Mouse (Mus musculus): ENCODE measurements around the gene Troap. TPM values are rescaled to one million over a fixed set of nuclear protein-coding genes. Genes with fewer than 3 reads are reported as not detected.

The Troap gene
- polyA plus RNA-seq, 1 experiment from 2014 or later = 0.99 TPM

DNA sequence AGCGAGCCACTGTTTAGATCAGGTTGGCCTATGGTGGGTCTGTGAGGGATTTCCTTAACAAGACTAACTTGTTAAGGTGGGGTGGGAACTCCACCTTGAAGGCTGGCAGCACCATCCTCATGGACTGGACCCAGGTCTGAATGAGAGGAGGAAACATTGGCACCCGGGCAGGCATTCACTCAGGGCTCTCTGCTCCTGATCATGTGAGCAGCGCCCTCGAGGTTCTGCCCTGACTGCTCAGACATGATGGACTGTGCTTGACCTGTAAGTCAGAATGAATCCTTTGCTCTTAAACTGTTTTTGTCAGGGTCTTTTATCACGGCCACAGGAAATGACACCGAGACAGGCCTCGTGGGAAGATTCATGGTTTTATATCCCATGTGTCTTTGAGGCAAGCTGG lies 30.9 kb downstream of the Troap start:
- Histone ChIP-seq H3K9me3 (ENCODE audit: low read length) (no peaks in the 10 kb centered on the region), H3K9ac (replicated peaks; ENCODE audit: low read depth) (no peak overlapping the region), H3K27ac (ENCODE audit: low read length) (no peak overlapping the region), H3K36me3 (ENCODE audit: insufficient read depth, low read length) (no peaks in the 10 kb centered on the region), H3K27me3 (replicated peaks; ENCODE audit: insufficient read depth, low read length) (no peaks in the 10 kb centered on the region), H3K4me2 (replicated peaks; ENCODE audit: low read depth, low read length) (no peak overlapping the region), H3K4me3 (ENCODE audit: low read depth, low read length) (no peak overlapping the region), H3K4me1 (ENCODE audit: insufficient read depth, low read depth, low read length) (no peaks in the 10 kb centered on the region)
- WGBS = 51% methylated on average over 7 of the region's 7 CpGs
- no peak for ATAC-seq
- TF ChIP-seq CTCF (IDR thresholded peaks at IDR 0.05) = no peak
- no peak for DNase-seq (ENCODE audit: low spot score)

- Histone ChIP-seq H3K4me2 (replicated peaks; ENCODE audit: low read depth, low read length) (no peak overlapping the region), H3K9me3 (ENCODE audit: low read length) (no peaks in the 10 kb centered on the region), H3K9ac (replicated peaks; ENCODE audit: low read depth) (no peak overlapping the region), H3K27me3 (replicated peaks; ENCODE audit: insufficient read depth, low read length) (no peaks in the 10 kb centered on the region), H3K4me1 (ENCODE audit: insufficient read depth, low read depth, low read length) (no peaks in the 10 kb centered on the region), H3K4me3 (ENCODE audit: low read depth, low read length) (no peak overlapping the region), H3K27ac (ENCODE audit: low read length) (no peak overlapping the region), H3K36me3 (ENCODE audit: insufficient read depth, low read length) (no peaks in the 10 kb centered on the region)
- TF ChIP-seq EP300 (IDR thresholded peaks at IDR 0.05) (no peak), CTCF (IDR thresholded peaks at IDR 0.05) (no peak)
- ATAC-seq (no peak), DNase-seq (ENCODE audit: low spot score) (no peak)
- 64% methylated on average over 3 of the region's 3 CpGs for WGBS
Observed at GRCm38 (mm10) chr15:99107866-99108265, 33.5 kb downstream of the Troap start.

DNA sequence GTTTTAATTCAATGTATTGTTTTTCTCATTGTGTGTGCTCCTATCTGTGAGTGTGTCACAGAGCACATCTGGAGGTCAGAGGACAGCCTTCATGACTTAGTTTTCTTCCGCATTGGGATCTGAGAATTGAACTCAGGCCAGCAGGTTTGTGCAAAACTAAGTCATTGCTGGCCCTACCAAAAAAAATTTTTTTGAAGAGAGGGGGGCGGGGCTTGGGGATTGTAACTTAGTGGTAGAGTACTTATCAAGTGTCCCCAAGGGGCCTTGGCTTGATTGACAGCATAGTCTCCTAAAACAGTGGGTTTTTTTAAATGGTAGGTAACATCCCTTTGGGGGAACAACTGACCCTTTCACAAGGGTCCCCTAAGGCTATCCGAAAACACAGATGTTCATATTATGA lies 36.8 kb downstream of the Troap start:
- TF ChIP-seq EP300 (IDR thresholded peaks at IDR 0.05) (no peak), CTCF (IDR thresholded peaks at IDR 0.05) (no peak)
- Histone ChIP-seq H3K4me2 (replicated peaks; ENCODE audit: low read depth, low read length) (no peak overlapping the region), H3K27me3 (replicated peaks; ENCODE audit: insufficient read depth, low read length) (no peaks in the 10 kb centered on the region), H3K4me3 (ENCODE audit: low read depth, low read length) (no peak overlapping the region), H3K27ac (ENCODE audit: low read length) (no peak overlapping the region), H3K9ac (replicated peaks; ENCODE audit: low read depth) (no peak overlapping the region), H3K9me3 (ENCODE audit: low read length) (no peaks in the 10 kb centered on the region), H3K36me3 (ENCODE audit: insufficient read depth, low read length) (no peaks in the 10 kb centered on the region), H3K4me1 (ENCODE audit: insufficient read depth, low read depth, low read length) (no peaks in the 10 kb centered on the region)
- DNase-seq (ENCODE audit: low spot score) (no peak), ATAC-seq (no peak)
- 75% methylated on average over 3 of the region's 3 CpGs for WGBS

GRCm38 (mm10) chr15:99111809-99112208 lies 37.4 kb downstream of the Troap start:
- DNase-seq (ENCODE audit: low spot score) (no peak), ATAC-seq (no peak)
- H3K9me3 ChIP-seq (ENCODE audit: low read length) = no peaks in the 10 kb centered on the region
- H3K4me1 ChIP-seq (ENCODE audit: insufficient read depth, low read depth, low read length) = no peaks in the 10 kb centered on the region
- no peak overlapping the region for H3K4me2 ChIP-seq (replicated peaks; ENCODE audit: low read depth, low read length)
- H3K9ac ChIP-seq (replicated peaks; ENCODE audit: low read depth) = no peak overlapping the region
- no peaks in the 10 kb centered on the region for H3K36me3 ChIP-seq (ENCODE audit: insufficient read depth, low read length)
- H3K27me3 ChIP-seq (replicated peaks; ENCODE audit: insufficient read depth, low read length) = no peaks in the 10 kb centered on the region
- no peak for TF ChIP-seq CTCF (IDR thresholded peaks at IDR 0.05)
- TF ChIP-seq EP300 (IDR thresholded peaks at IDR 0.05) = no peak
- WGBS = 52% methylated on average over 4 of the region's 4 CpGs
- H3K27ac ChIP-seq (ENCODE audit: low read length) = no peak overlapping the region
- H3K4me3 ChIP-seq (ENCODE audit: low read depth, low read length) = no peak overlapping the region

DNA sequence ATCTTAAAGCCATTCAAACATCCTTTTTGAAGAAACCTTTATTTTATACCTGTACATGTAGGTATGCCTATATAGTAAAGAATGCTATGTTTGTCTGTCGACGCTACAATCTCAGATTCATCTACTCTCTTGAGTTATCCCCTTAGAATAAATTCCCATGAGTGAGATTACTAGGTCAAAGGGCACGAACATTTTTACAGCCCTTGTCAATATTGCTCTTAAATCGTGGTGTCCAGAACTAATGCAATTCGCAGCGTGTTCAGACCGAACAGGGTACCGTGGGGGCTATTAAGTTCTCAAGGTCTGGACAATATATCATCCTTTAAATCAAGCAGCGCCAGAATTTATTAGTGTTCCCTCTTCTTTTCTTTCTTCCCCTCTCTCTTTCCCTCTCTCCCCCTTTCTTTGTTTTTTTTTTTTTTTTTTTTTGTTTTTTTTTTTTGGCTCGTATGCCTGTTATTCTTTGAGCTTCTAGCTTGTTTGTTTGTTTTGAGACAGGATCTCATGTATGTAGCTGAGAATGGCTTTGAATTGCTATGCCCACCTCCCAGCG lies 38.5 kb downstream of the Troap start:
- no peak overlapping the region for H3K4me3 ChIP-seq (ENCODE audit: low read depth, low read length)
- H3K36me3 ChIP-seq (ENCODE audit: insufficient read depth, low read length) = no peaks in the 10 kb centered on the region
- WGBS = 61% methylated on average over 11 of the region's 11 CpGs
- H3K4me2 ChIP-seq (replicated peaks; ENCODE audit: low read depth, low read length) = no peak overlapping the region
- H3K27ac ChIP-seq (ENCODE audit: low read length) = no peak overlapping the region
- no peaks in the 10 kb centered on the region for H3K4me1 ChIP-seq (ENCODE audit: insufficient read depth, low read depth, low read length)
- ATAC-seq (no peak), DNase-seq (ENCODE audit: low spot score) (no peak)
- no peak overlapping the region for H3K9ac ChIP-seq (replicated peaks; ENCODE audit: low read depth)
- TF ChIP-seq CTCF (IDR thresholded peaks at IDR 0.05) (no peak), EP300 (IDR thresholded peaks at IDR 0.05) (no peak)
- no peaks in the 10 kb centered on the region for H3K27me3 ChIP-seq (replicated peaks; ENCODE audit: insufficient read depth, low read length)
- no peaks in the 10 kb centered on the region for H3K9me3 ChIP-seq (ENCODE audit: low read length)

GRCm38 (mm10) chr15:99113396-99113975 lies 39.1 kb downstream of the Troap start:
- no peak for ATAC-seq
- DNase-seq (ENCODE audit: low spot score) = no peak
- H3K9me3 ChIP-seq (ENCODE audit: low read length) = no peaks in the 10 kb centered on the region
- H3K4me1 ChIP-seq (ENCODE audit: insufficient read depth, low read depth, low read length) = no peaks in the 10 kb centered on the region
- H3K36me3 ChIP-seq (ENCODE audit: insufficient read depth, low read length) = no peaks in the 10 kb centered on the region
- H3K9ac ChIP-seq (replicated peaks; ENCODE audit: low read depth) = no peak overlapping the region
- WGBS = 7% methylated on average over 9 of the region's 9 CpGs
- H3K4me2 ChIP-seq (replicated peaks; ENCODE audit: low read depth, low read length) = no peak overlapping the region
- no peaks in the 10 kb centered on the region for H3K27me3 ChIP-seq (replicated peaks; ENCODE audit: insufficient read depth, low read length)
- no peak overlapping the region for H3K27ac ChIP-seq (ENCODE audit: low read length)
- no peak overlapping the region for H3K4me3 ChIP-seq (ENCODE audit: low read depth, low read length)
- TF ChIP-seq CTCF (IDR thresholded peaks at IDR 0.05) (peak; percentile 66), EP300 (IDR thresholded peaks at IDR 0.05) (no peak)

All from lung, postnatal 0 days (tissue).